Mouse (Mus musculus): ENCODE measurements around the gene Adcy10.

GRCm38 (mm10) chr1:165468971-165469370, 16.0 kb upstream of the Adcy10 start:
- TF ChIP-seq CTCF (IDR thresholded peaks at IDR 0.05; ENCODE audit: low read depth, low read length) (no peak), POLR2A (IDR thresholded peaks at IDR 0.05; ENCODE audit: insufficient read depth, low read length) (no peak), EP300 (IDR thresholded peaks at IDR 0.05; ENCODE audit: insufficient read depth, low read depth, low read length) (no peak)
